Mouse (Mus musculus) forebrain, embryonic 15.5 days (tissue): ENCODE data around the gene Cdkn1b. TPM values are rescaled to one million over a fixed set of nuclear protein-coding genes. Genes with fewer than 3 reads are reported as not detected.
A peak's percentile ranks its signal among the peaks of the same experiment; 100 is the strongest.

Experiments
- ATAC-seq: fragments of 200-750 bp; cut with Nextera tagmentation; replicated peaks from 2 replicates; pipeline ENCODE4 v1.8.0; 2017; ENCODE audit warnings: mild to moderate bottlenecking, moderate TSS enrichment, moderate library complexity
- H3K27ac ChIP-seq: fragments of 300-500 bp; sonication (generic); replicated peaks from 2 replicates; pipeline ENCODE4 v1.5.1; 2015; ENCODE audit warnings: mild to moderate bottlenecking, inconsistent platforms
- H3K27me3 ChIP-seq: fragments of 300-500 bp; sonication (generic); 2 replicates; pipeline ENCODE4 v1.6.1; 2015; ENCODE audit warnings: inconsistent platforms
- H3K36me3 ChIP-seq: fragments of 300-500 bp; sonication (generic); 2 replicates; pipeline ENCODE4 v1.6.1; 2015; ENCODE audit warnings: mild to moderate bottlenecking, inconsistent platforms
- H3K4me1 ChIP-seq: fragments of 300-500 bp; sonication (generic); 2 replicates; pipeline ENCODE4 v1.6.1; 2015; ENCODE audit warnings: inconsistent platforms
- H3K4me2 ChIP-seq: fragments of 300-500 bp; sonication (generic); replicated peaks from 2 replicates; pipeline ENCODE4 v1.6.1; 2015; ENCODE audit warnings: mild to moderate bottlenecking, inconsistent platforms
- H3K4me3 ChIP-seq: fragments of 300-500 bp; sonication (generic); 2 replicates; pipeline ENCODE4 v1.5.1; 2015; ENCODE audit warnings: mild to moderate bottlenecking, inconsistent platforms
- H3K9ac ChIP-seq: fragments of 300-500 bp; sonication (generic); replicated peaks from 2 replicates; pipeline ENCODE4 v1.6.1; 2015; ENCODE audit warnings: mild to moderate bottlenecking, inconsistent platforms
- H3K9me3 ChIP-seq: fragments of 300-500 bp; sonication (generic); 2 replicates; pipeline ENCODE4 v1.6.1; 2016; ENCODE audit warnings: inconsistent platforms
- WGBS: fragments of 180-500 bp; shearing (Covaris S2); methylation state at CpG from one replicate; pipeline ENCODE4 v1.1.7; 2015; ENCODE audit warnings: mixed read lengths; 5-methylcytosine and 5-hydroxymethylcytosine counted together
- polyA plus RNA-seq: library from polyadenylated mRNA; unstranded; fragments of >200 nt; fragmentation: Nextera tagmentation; extraction: Ambion mirVana; gene quantifications from 2 replicates; pipeline ENCODE4 v1.2.1, GENCODE M21; 2015

Cdkn1b gene
- polyA plus RNA-seq, 1 experiment from 2014 or later: 52.4 TPM

DNA sequence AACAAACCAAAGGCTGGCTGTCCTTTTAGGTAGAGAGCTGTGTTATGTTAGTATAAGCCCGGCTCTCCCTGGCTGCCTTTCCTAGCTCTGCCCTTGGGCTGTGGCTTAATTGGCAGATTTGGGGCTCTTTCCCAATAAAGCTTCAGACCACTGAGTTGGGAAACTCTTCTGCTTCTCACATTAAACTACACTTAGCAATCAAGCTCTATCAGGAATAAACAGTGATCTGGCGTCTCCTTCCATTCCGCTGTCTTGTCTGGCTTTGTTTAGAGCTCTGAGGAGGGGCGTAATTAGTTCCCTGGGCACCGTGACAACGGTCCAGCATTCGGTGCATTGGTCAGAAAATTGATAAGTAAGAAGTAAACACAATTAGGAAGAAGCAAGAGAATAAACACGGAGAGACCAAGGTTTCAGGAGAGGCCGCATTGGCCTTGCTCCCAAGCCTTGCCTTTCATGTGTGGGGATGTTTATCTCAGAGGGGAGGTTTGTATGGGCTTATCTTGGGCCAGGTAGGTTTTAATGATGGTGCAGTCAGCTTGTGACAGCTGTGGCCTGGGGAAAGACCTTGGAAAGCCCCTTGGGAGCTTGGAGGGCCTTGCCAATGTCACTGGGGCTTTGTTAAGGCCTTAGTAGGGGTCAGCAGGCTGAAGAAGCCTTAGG lies 41.8 kb downstream of the Cdkn1b start:
- Histone ChIP-seq H3K4me3 (no peak overlapping the region), H3K9me3 (no peaks in the 10 kb centered on the region), H3K36me3 (no peaks in the 10 kb centered on the region), H3K9ac (no peak overlapping the region), H3K4me2 (no peak overlapping the region), H3K27ac (peak overlapping the region; percentile 85), H3K27me3 (no peaks in the 10 kb centered on the region), H3K4me1 (peaks cover 22% of the 10 kb centered on the region; the same call in 1 of the 2 replicates)
- ATAC-seq: peak; percentile 65
- WGBS: 25% methylated on average over 9 of the region's 9 CpGs

DNA sequence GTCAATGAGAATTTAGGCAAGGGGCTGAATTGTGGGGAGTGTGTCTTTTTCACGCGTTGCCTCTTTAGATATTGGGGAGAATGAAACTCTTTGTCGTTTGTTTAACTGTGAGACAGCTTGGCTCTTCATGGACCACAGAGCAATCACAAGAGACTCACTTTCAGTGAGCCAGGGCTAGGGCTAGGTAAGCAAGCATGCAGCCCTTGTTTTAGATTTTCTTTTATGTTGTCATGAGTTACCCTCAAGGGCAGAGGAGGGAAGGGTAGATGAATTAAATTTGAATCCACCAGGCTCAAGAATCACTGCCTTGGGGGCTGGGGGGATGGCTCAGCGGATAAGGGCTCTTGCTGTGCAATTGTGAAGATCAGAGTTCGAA lies 42.3 kb downstream of the Cdkn1b start:
- 32% methylated on average over 5 of the region's 5 CpGs for WGBS
- peak overlapping the region; percentile 85 for H3K27ac ChIP-seq

DNA sequence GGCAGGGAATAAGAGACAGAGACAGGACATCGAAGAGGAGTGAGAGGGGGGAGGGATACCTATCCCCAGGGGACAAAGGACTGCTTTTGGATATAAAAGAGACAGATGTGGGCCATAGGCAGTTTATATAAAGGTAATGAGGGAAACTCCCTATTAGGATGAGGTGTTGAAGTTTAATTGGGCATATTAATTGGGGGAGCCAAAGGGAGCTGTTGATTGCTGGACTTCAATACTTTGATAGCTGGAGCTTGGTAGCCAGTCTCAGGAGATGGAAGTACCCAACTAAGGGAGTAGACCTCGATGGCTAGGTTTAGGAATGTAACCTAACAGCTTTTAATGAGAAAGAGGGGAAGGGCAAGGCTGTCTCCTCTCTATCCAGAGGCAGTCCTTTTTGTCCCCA lies 43.7 kb downstream of the Cdkn1b start:
- H3K9me3 ChIP-seq: no peaks in the 10 kb centered on the region
- WGBS: 28% methylated on average over 2 of the region's 2 CpGs
- no peaks in the 10 kb centered on the region for H3K36me3 ChIP-seq
- no peak overlapping the region for H3K9ac ChIP-seq
- peaks cover 22% of the 10 kb centered on the region; the same call in 1 of the 2 replicates for H3K4me1 ChIP-seq
- no peak overlapping the region for H3K27ac ChIP-seq
- no peak overlapping the region for H3K4me2 ChIP-seq
- H3K27me3 ChIP-seq: no peaks in the 10 kb centered on the region
- no peak for ATAC-seq
- H3K4me3 ChIP-seq: no peak overlapping the region

More for the DNA sequence above, 42.3 kb downstream of the Cdkn1b start:
- H3K9ac ChIP-seq: no peak overlapping the region
- peaks cover 22% of the 10 kb centered on the region; the same call in 1 of the 2 replicates for H3K4me1 ChIP-seq
- H3K9me3 ChIP-seq: no peaks in the 10 kb centered on the region
- ATAC-seq: peak; percentile 74
- H3K36me3 ChIP-seq: no peaks in the 10 kb centered on the region
- H3K4me3 ChIP-seq: no peak overlapping the region
- no peak overlapping the region for H3K4me2 ChIP-seq
- no peaks in the 10 kb centered on the region for H3K27me3 ChIP-seq

DNA sequence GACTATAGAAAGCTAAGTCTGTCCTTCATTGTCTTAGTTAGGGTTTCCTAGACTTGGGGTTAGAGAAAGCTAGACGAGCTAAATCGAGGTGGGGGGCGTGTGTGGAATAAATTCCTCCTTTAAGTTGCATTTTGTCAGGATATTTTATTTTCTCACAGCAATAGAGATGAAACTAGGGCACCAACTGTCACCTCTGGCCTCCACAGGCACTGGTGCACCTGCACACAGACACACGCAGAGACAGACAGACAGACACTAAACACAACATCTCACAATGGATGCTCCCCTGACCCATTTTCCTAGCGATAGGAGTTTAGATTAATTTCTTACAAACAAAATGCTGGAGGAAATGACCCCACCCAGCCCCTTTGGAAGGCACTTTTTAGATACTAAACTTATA lies 46.5 kb downstream of the Cdkn1b start:
- Histone ChIP-seq H3K27ac (no peak overlapping the region), H3K9me3 (no peaks in the 10 kb centered on the region), H3K27me3 (no peaks in the 10 kb centered on the region), H3K4me1 (peaks cover 10% of the 10 kb centered on the region; the same call in 1 of the 2 replicates), H3K4me3 (no peak overlapping the region), H3K9ac (no peak overlapping the region), H3K4me2 (no peak overlapping the region), H3K36me3 (no peaks in the 10 kb centered on the region)
- ATAC-seq: no peak
- 79% methylated on average over 5 of the region's 5 CpGs for WGBS

DNA sequence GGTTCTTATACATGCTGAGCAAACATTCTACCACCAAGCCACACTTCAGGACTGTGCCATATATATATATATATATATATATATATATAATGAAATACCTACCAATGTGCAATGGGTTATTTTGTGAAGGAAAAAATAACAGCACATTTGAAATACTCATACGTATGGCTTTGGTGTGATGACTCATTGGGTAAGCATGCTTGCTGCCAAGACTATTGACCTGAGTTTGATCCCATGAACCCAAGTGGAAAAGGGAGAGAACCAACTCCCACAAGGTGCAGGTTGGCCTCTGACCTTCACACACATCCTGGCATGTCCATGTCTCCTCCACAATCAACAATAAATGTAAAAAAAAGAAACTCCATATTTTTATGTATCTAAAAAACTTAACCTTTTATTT lies 48.1 kb downstream of the Cdkn1b start:
- Histone ChIP-seq H3K36me3 (no peaks in the 10 kb centered on the region), H3K4me3 (no peak overlapping the region), H3K27me3 (no peaks in the 10 kb centered on the region), H3K4me2 (no peak overlapping the region), H3K9me3 (no peaks in the 10 kb centered on the region), H3K27ac (no peak overlapping the region), H3K4me1 (no peaks in the 10 kb centered on the region), H3K9ac (no peak overlapping the region)
- no peak for ATAC-seq
- WGBS: 93% methylated on average over 1 of the region's 1 CpGs

DNA sequence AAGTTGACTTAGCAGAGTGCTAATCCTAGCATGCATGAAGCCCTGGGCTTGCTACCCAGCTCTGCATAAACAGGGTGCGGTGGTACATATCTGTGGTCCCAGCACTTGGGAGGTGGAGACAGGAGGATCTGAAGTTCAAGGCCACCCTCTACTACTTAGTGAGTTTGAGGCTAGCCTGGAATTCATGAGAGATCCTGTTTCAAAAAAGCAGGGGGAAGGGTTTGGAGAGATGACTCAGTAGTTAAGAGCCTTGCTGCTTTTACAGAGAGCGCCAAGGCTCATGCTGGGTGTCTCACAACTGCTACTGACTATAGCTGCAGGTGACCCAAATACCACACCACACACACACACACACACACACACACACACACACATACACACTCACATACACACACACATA lies 49.3 kb downstream of the Cdkn1b start:
- 99% methylated on average over 2 of the region's 2 CpGs for WGBS
- no peaks in the 10 kb centered on the region for H3K9me3 ChIP-seq
- no peaks in the 10 kb centered on the region for H3K36me3 ChIP-seq
- no peak overlapping the region for H3K4me3 ChIP-seq
- H3K9ac ChIP-seq: no peak overlapping the region
- H3K4me2 ChIP-seq: no peak overlapping the region
- H3K4me1 ChIP-seq: no peaks in the 10 kb centered on the region
- no peaks in the 10 kb centered on the region for H3K27me3 ChIP-seq
- ATAC-seq: no peak
- no peak overlapping the region for H3K27ac ChIP-seq

DNA sequence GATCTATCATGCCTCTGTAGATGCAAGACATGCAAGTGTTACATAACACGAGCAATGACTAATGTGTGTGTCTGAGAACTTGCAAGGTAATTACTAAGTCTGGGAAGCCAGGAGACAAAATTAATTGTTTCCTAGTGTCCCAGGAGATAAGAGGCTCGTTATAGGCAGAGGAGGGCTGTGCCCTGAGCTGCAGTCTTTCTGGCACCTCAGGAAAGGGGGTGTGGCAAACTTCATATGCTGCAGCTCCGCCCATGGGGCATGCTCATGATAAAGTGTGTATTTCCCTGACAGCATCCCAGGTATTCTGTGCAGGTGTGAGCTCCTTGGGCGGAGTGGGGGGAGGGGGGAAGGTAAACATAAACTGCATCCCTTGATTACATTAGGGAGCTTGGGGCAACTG lies 51.9 kb downstream of the Cdkn1b start:
- Histone ChIP-seq H3K9me3 (no peaks in the 10 kb centered on the region), H3K36me3 (no peaks in the 10 kb centered on the region), H3K9ac (no peak overlapping the region), H3K4me2 (no peak overlapping the region), H3K27ac (no peak overlapping the region), H3K27me3 (no peaks in the 10 kb centered on the region), H3K4me1 (peaks cover 13% of the 10 kb centered on the region; the same call in 1 of the 2 replicates), H3K4me3 (no peak overlapping the region)
- WGBS: 51% methylated on average over 4 of the region's 4 CpGs
- no peak for ATAC-seq

Other genes with a start within 250 kb of the Cdkn1b start
- gene Dusp16, start 127.8 kb upstream of the Cdkn1b start, polyA plus RNA-seq: 8.5 and 10.3 TPM in 2 replicates
- gene Crebl2, start 90.2 kb upstream of the Cdkn1b start, polyA plus RNA-seq: 3.8 and 3.9 TPM in 2 replicates
- 47.7 and 48.1 TPM in 2 replicates for gene Gpr19, start 21.8 kb upstream of the Cdkn1b start, polyA plus RNA-seq
- gene Apold1, start 61.3 kb downstream of the Cdkn1b start, polyA plus RNA-seq: 3.5 and 3.8 TPM in 2 replicates
- 89.0 and 91.8 TPM in 2 replicates for gene Ddx47, start 91.2 kb downstream of the Cdkn1b start, polyA plus RNA-seq
- 0.28 and 0.42 TPM in 2 replicates for gene Gprc5a, start 145.2 kb downstream of the Cdkn1b start, polyA plus RNA-seq
- not detected in 2 replicates for gene Gprc5d, start 197.9 kb downstream of the Cdkn1b start, polyA plus RNA-seq